In genomic region chr5:64393530-64393929, GRCm38 (mm10) we compare ENCODE assay signal across 19 mouse cellular contexts.
A peak's percentile ranks its signal among the peaks of the same experiment; 100 is the strongest.
DNase-seq lines count a peak whose midpoint lies in the region; ATAC-seq and TF ChIP-seq lines count a peak whose summit lies in the region.
"Had no signal": no experiment of that assay in that cellular context is flagged by ENCODE, and none has a peak within 500 bp of the region (broad histone marks: within the 10 kb centered on the region; RNA-seq: fewer than 3 reads in every experiment).

No protein-coding gene starts in this region.

- H3K4me1 ChIP-seq in liver, postnatal 0 days (ENCODE audit: insufficient read depth) = peaks cover 11% of the 10 kb centered on the region
- H3K4me1 ChIP-seq in liver, embryonic 11.5 days (replicated peaks; ENCODE audit: control insufficient read depth, insufficient read depth, low read length) = 0 out of 2 replicates have a peak, but pooled peaks cover 6% of the 10 kb centered on the region
- H3K4me1 ChIP-seq in ES-E14 (ENCODE audit: control insufficient read depth in 2 of 2, insufficient read depth in 2 of 2, low read length in 2 of 2, poor library complexity in 1 of 2) = peaks cover 9 to 19% of the 10 kb centered on the region in 2 experiments

- in situ Hi-C loops in ES-E14 (cut with MboI; ENCODE audit: low sequenced_read_pairs in 2 of 2, unreplicated experiment in 2 of 2) = no loop called here

- H3K9ac ChIP-seq in liver, postnatal 0 days (replicated peaks) = no peak overlapping the region
- no peak overlapping the region for H3K9ac ChIP-seq in liver, embryonic 11.5 days (ENCODE audit: low read depth, low read length)
- H3K9ac ChIP-seq in ES-E14 (ENCODE audit: insufficient read depth, low read depth, low read length, poor library complexity, severe bottlenecking) = peak overlapping the region; percentile 35; the same call in 1 of the 2 replicates
- H3K9ac ChIP-seq: forebrain, embryonic 13.5 days; forebrain, postnatal 0 days; hindbrain, embryonic 13.5 days; intestine, embryonic 15.5 days had no signal

- no peak for TF ChIP-seq EP300 in liver, postnatal 0 days (IDR thresholded peaks at IDR 0.05; ENCODE audit: low read depth)

- no peak for TF ChIP-seq CTCF in liver, postnatal 0 days (IDR thresholded peaks at IDR 0.05; ENCODE audit: low read depth)

- no peaks in the 10 kb centered on the region for H3K79me2 ChIP-seq in myocyte (ENCODE audit: control insufficient read depth, insufficient read depth)

- no peaks in the 10 kb centered on the region for H3K9me3 ChIP-seq in liver, postnatal 0 days (ENCODE audit: low read length)
- H3K9me3 ChIP-seq in liver, embryonic 11.5 days (ENCODE audit: control insufficient read depth, low read length) = no peaks in the 10 kb centered on the region
- H3K9me3 ChIP-seq in ES-E14 (ENCODE audit: control insufficient read depth, insufficient read depth, low read depth, low read length) = no peaks in the 10 kb centered on the region
- H3K9me3 ChIP-seq: embryonic facial prominence, embryonic 10.5 days; forebrain, embryonic 13.5 days; heart, embryonic 10.5 days; hindbrain, embryonic 13.5 days; intestine, embryonic 15.5 days had no signal

- no peaks in the 10 kb centered on the region for H3K36me3 ChIP-seq in liver, postnatal 0 days (replicated peaks; ENCODE audit: insufficient read depth, low read length)
- no peaks in the 10 kb centered on the region for H3K36me3 ChIP-seq in liver, embryonic 11.5 days (ENCODE audit: control insufficient read depth, insufficient read depth, low read length)
- peaks cover 3% of the 10 kb centered on the region; the same call in 1 of the 2 replicates for H3K36me3 ChIP-seq in ES-E14 (ENCODE audit: control insufficient read depth, insufficient read depth, low read length, poor library complexity, severe bottlenecking)
- no peaks in the 10 kb centered on the region for H3K36me3 ChIP-seq in myocyte (ENCODE audit: control insufficient read depth, insufficient read depth)
- H3K36me3 ChIP-seq: embryonic facial prominence, embryonic 10.5 days; heart, embryonic 10.5 days; hindbrain, embryonic 13.5 days; intestine, embryonic 15.5 days had no signal

- no peak overlapping the region for H3K27ac ChIP-seq in liver, postnatal 0 days (ENCODE audit: low read depth)
- H3K27ac ChIP-seq in liver, embryonic 11.5 days (ENCODE audit: low read depth, low read length) = no peak overlapping the region
- no peak overlapping the region for H3K27ac ChIP-seq in ES-E14 (ENCODE audit: insufficient read depth, low read depth, low read length, poor library complexity, severe bottlenecking)
- H3K27ac ChIP-seq: embryonic facial prominence, embryonic 10.5 days; forebrain, embryonic 13.5 days; heart, embryonic 10.5 days; hindbrain, embryonic 13.5 days; intestine, embryonic 15.5 days had no signal

- H3K27me3 ChIP-seq in liver, postnatal 0 days (ENCODE audit: insufficient read depth, low read length) = no peaks in the 10 kb centered on the region
- no peaks in the 10 kb centered on the region for H3K27me3 ChIP-seq in liver, embryonic 11.5 days (replicated peaks; ENCODE audit: control insufficient read depth, insufficient read depth, low read length)
- no peaks in the 10 kb centered on the region for H3K27me3 ChIP-seq in myocyte (ENCODE audit: control insufficient read depth, insufficient read depth, insufficient read length)
- H3K27me3 ChIP-seq: forebrain, embryonic 13.5 days; intestine, embryonic 15.5 days had no signal

- no peak for ATAC-seq in liver, postnatal 0 days
- ATAC-seq in liver, embryonic 11.5 days (replicated peaks; ENCODE audit: low FRiP score) = no peak
- ATAC-seq: forebrain, embryonic 13.5 days; forebrain, postnatal 0 days; intestine, embryonic 15.5 days had no signal

- 73% methylated on average over 4 of the region's 4 CpGs for WGBS in liver, postnatal 0 days (ENCODE audit: insufficient replicate concordance)
- WGBS in liver, embryonic 11.5 days = 77% methylated on average over 4 of the region's 4 CpGs

- no peak overlapping the region for H3K4me3 ChIP-seq in liver, postnatal 0 days (ENCODE audit: low read depth, low read length)
- no peak overlapping the region for H3K4me3 ChIP-seq in liver, embryonic 11.5 days (ENCODE audit: low read depth, low read length)
- H3K4me3 ChIP-seq in ES-E14 (ENCODE audit: insufficient read depth in 1 of 2, low read depth in 1 of 2, low read length in 2 of 2, poor library complexity in 1 of 2, severe bottlenecking in 1 of 2) (peak overlapping the region; percentile 45 to 69; a peak in 2 of 4 replicates), myocyte (no peak overlapping the region)
- H3K4me3 ChIP-seq: embryonic facial prominence, embryonic 10.5 days; forebrain, embryonic 13.5 days; heart, embryonic 10.5 days; hindbrain, embryonic 13.5 days; intestine, embryonic 15.5 days had no signal

- peak; percentile 8 for DNase-seq in liver, postnatal 0 days
- no peak for DNase-seq in liver, embryonic 11.5 days (ENCODE audit: low spot score)
- DNase-seq in thymus, postnatal 4 days = peak; percentile 3
- no peak for DNase-seq in thymus, postnatal 0 days (ENCODE audit: low spot score)
- no peak for DNase-seq in ES-E14 (ENCODE audit: low read depth, low spot score)
- DNase-seq in kidney, postnatal 25 days = no peak
- DNase-seq: adrenal gland, adult 8-10 months; cerebellum, adult 2 months; cerebellum, postnatal 10 days; forebrain, postnatal 0 days; gastrocnemius, postnatal 36 days; heart, adult 18-20 months; heart, postnatal 10 days had no signal

- no peak overlapping the region for H3K4me2 ChIP-seq in liver, postnatal 0 days (ENCODE audit: low read depth, low read length)
- H3K4me2 ChIP-seq in liver, embryonic 11.5 days = no peak overlapping the region
- H3K4me2 ChIP-seq in myocyte (ENCODE audit: low read depth) = no peak overlapping the region
- H3K4me2 ChIP-seq: forebrain, embryonic 13.5 days; hindbrain, embryonic 13.5 days; intestine, embryonic 15.5 days had no signal

- no peak overlapping the region for H3ac ChIP-seq in myocyte (ENCODE audit: control insufficient read depth, insufficient read length)

- TF ChIP-seq POLR2A in myocyte (IDR thresholded peaks at IDR 0.05; ENCODE audit: insufficient read length, low read depth) = no peak

TF ChIP-seq in ES-E14, 5 proteins besides CTCF, POLR2A, EP300 and RAD21:
- TF ChIP-seq HCFC1 (IDR thresholded peaks at IDR 0.05; ENCODE audit: borderline replicate concordance, insufficient read depth, low read length) = no peak
- TF ChIP-seq MAFK (IDR thresholded peaks at IDR 0.05; ENCODE audit: insufficient read depth, low read depth, low read length) = no peak
- no peak for TF ChIP-seq ZNF384 (IDR thresholded peaks at IDR 0.05; ENCODE audit: low read depth, low read length)
- TF ChIP-seq CHD2 (IDR thresholded peaks at IDR 0.05; ENCODE audit: low read depth, low read length) = no peak
- TF ChIP-seq ZC3H11A (IDR thresholded peaks at IDR 0.05; ENCODE audit: borderline replicate concordance, low read depth, low read length) = no peak
TF ChIP-seq in ES-E14: peak in this region for 0.

TF ChIP-seq in myocyte, 11 proteins besides CTCF, POLR2A, EP300 and RAD21:
- TF ChIP-seq MYOG (IDR thresholded peaks at IDR 0.05; ENCODE audit: control insufficient read depth in 1 of 3, insufficient read depth in 1 of 3, insufficient read length in 2 of 3, low read depth in 2 of 3) = peak; percentile 52 to 92 (median 73)
- peak in 2 of 3 experiments; percentile 59 to 73 for TF ChIP-seq MYOD1 (IDR thresholded peaks at IDR 0.05; ENCODE audit: control insufficient read depth in 1 of 3, insufficient read length in 2 of 3, low read depth in 2 of 3)
- TF ChIP-seq TCF3 (IDR thresholded peaks at IDR 0.05; ENCODE audit: insufficient read length, low read depth) = peak; percentile 67
- TF ChIP-seq CEBPB (IDR thresholded peaks at IDR 0.05; ENCODE audit: insufficient read depth, poor library complexity, severe bottlenecking) = no peak
- no peak for TF ChIP-seq MAX (IDR thresholded peaks at IDR 0.05; ENCODE audit: low read depth)
- TF ChIP-seq USF1 (IDR thresholded peaks at IDR 0.05; ENCODE audit: low read depth) = no peak
- TF ChIP-seq SRF (IDR thresholded peaks at IDR 0.05; ENCODE audit: control insufficient read depth, insufficient read length, low read depth) = no peak
- TF ChIP-seq TCF12 (IDR thresholded peaks at IDR 0.05; ENCODE audit: insufficient read depth, poor library complexity, severe bottlenecking) = peak; percentile 32
- TF ChIP-seq E2F4 (IDR thresholded peaks at IDR 0.05; ENCODE audit: insufficient read depth) = no peak
- TF ChIP-seq REST (IDR thresholded peaks at IDR 0.05; ENCODE audit: insufficient read depth, insufficient read length) = no peak
- TF ChIP-seq POLR2AphosphoS2 (IDR thresholded peaks at IDR 0.05; ENCODE audit: insufficient read length, low read depth) = no peak
TF ChIP-seq in myocyte: peak in this region for 4.

Comparison
In these comparisons a context has a peak if more than half of its experiments do, and no peak if none do; other contexts are left out.
1. DNase-seq: peak in liver, postnatal 0 days (single experiment) and thymus, postnatal 4 days (single experiment); none in liver, embryonic 11.5 days (single experiment), thymus, postnatal 0 days (single experiment), ES-E14 (single experiment) and kidney, postnatal 25 days (0 of 2).
2. H3K4me3 ChIP-seq: peak in ES-E14 (2 of 2); none in liver, postnatal 0 days (single experiment), liver, embryonic 11.5 days (single experiment) and myocyte (single experiment).